Mouse (Mus musculus): Measurements from ENCODE around the gene Slco2a1. TPM values are rescaled to one million over a fixed set of nuclear protein-coding genes. Genes with fewer than 3 reads are reported as not detected.

The Slco2a1 gene
- polyA plus RNA-seq, 1 experiment from 2014 or later, result 11.3 TPM

GRCm38 (mm10) chr9:103117495-103117894 lies 129.0 kb downstream of the Slco2a1 start:
- H3K4me2 ChIP-seq (replicated peaks), result no peak overlapping the region
- no peak for ATAC-seq
- H3K9ac ChIP-seq, result no peak overlapping the region
- H3K4me3 ChIP-seq (replicated peaks), result no peak overlapping the region
- no peaks in the 10 kb centered on the region for H3K36me3 ChIP-seq
- peaks cover 6% of the 10 kb centered on the region for H3K4me1 ChIP-seq (replicated peaks)
- WGBS, result 75% methylated on average over 5 of the region's 5 CpGs
- peaks cover 19% of the 10 kb centered on the region for H3K27me3 ChIP-seq (replicated peaks)
- H3K9me3 ChIP-seq, result no peaks in the 10 kb centered on the region
- no peak overlapping the region for H3K27ac ChIP-seq

- no peak overlapping the region for H3K27ac ChIP-seq
- H3K9me3 ChIP-seq, result no peaks in the 10 kb centered on the region
- no peak overlapping the region for H3K4me3 ChIP-seq (replicated peaks)
- no peaks in the 10 kb centered on the region for H3K36me3 ChIP-seq
- no peak for ATAC-seq
- H3K4me2 ChIP-seq (replicated peaks), result no peak overlapping the region
- 93% methylated on average over 8 of the region's 8 CpGs for WGBS
- peaks cover 1% of the 10 kb centered on the region; the same call in 1 of the 2 replicates for H3K4me1 ChIP-seq (replicated peaks)
- peaks cover 15% of the 10 kb centered on the region for H3K27me3 ChIP-seq (replicated peaks)
- no peak overlapping the region for H3K9ac ChIP-seq
Measured at GRCm38 (mm10) chr9:103117951-103118350, 129.4 kb downstream of the Slco2a1 start.

- H3K27me3 ChIP-seq (replicated peaks), result peaks cover 7% of the 10 kb centered on the region; the same call in 1 of the 2 replicates
- H3K9ac ChIP-seq, result no peak overlapping the region
- no peaks in the 10 kb centered on the region for H3K4me1 ChIP-seq (replicated peaks)
- H3K4me2 ChIP-seq (replicated peaks), result no peak overlapping the region
- H3K27ac ChIP-seq, result no peak overlapping the region
- no peaks in the 10 kb centered on the region for H3K9me3 ChIP-seq
- no peak overlapping the region for H3K4me3 ChIP-seq (replicated peaks)
- WGBS, result 79% methylated on average over 5 of the region's 5 CpGs
- ATAC-seq, result no peak
- no peaks in the 10 kb centered on the region for H3K36me3 ChIP-seq
Measured at GRCm38 (mm10) chr9:103118651-103119275, 130.3 kb downstream of the Slco2a1 start.

GRCm38 (mm10) chr9:103119781-103120180 lies 131.3 kb downstream of the Slco2a1 start:
- Histone ChIP-seq H3K9me3 (no peaks in the 10 kb centered on the region), H3K4me1 (replicated peaks) (no peaks in the 10 kb centered on the region), H3K27ac (no peak overlapping the region), H3K9ac (no peak overlapping the region), H3K4me3 (replicated peaks) (no peak overlapping the region), H3K36me3 (no peaks in the 10 kb centered on the region), H3K27me3 (replicated peaks) (no peaks in the 10 kb centered on the region), H3K4me2 (replicated peaks) (no peak overlapping the region)
- no peak for ATAC-seq
- 85% methylated on average over 9 of the region's 9 CpGs for WGBS

GRCm38 (mm10) chr9:103120231-103120630 lies 131.7 kb downstream of the Slco2a1 start:
- Histone ChIP-seq H3K9ac (no peak overlapping the region), H3K27me3 (replicated peaks) (no peaks in the 10 kb centered on the region), H3K4me1 (replicated peaks) (no peaks in the 10 kb centered on the region), H3K4me3 (replicated peaks) (no peak overlapping the region), H3K4me2 (replicated peaks) (no peak overlapping the region), H3K27ac (no peak overlapping the region), H3K9me3 (no peaks in the 10 kb centered on the region), H3K36me3 (no peaks in the 10 kb centered on the region)
- WGBS, result 44% methylated on average over 2 of the region's 2 CpGs
- no peak for ATAC-seq

GRCm38 (mm10) chr9:103121546-103121945 lies 133.0 kb downstream of the Slco2a1 start:
- Histone ChIP-seq H3K27ac (no peak overlapping the region), H3K4me2 (replicated peaks) (no peak overlapping the region), H3K27me3 (replicated peaks) (no peaks in the 10 kb centered on the region), H3K4me1 (replicated peaks) (no peaks in the 10 kb centered on the region), H3K4me3 (replicated peaks) (no peak overlapping the region), H3K9me3 (no peaks in the 10 kb centered on the region), H3K36me3 (no peaks in the 10 kb centered on the region), H3K9ac (no peak overlapping the region)
- no peak for ATAC-seq
- WGBS, result 77% methylated on average over 7 of the region's 7 CpGs

GRCm38 (mm10) chr9:103124746-103125145 lies 136.2 kb downstream of the Slco2a1 start:
- Histone ChIP-seq H3K9ac (no peak overlapping the region), H3K27ac (no peak overlapping the region), H3K27me3 (replicated peaks) (no peaks in the 10 kb centered on the region), H3K9me3 (no peaks in the 10 kb centered on the region), H3K4me1 (replicated peaks) (no peaks in the 10 kb centered on the region), H3K36me3 (no peaks in the 10 kb centered on the region), H3K4me3 (replicated peaks) (no peak overlapping the region), H3K4me2 (replicated peaks) (no peak overlapping the region)
- ATAC-seq, result no peak
- WGBS, result 91% methylated on average over 4 of the region's 4 CpGs

GRCm38 (mm10) chr9:103133493-103134124 lies 145.1 kb downstream of the Slco2a1 start:
- Histone ChIP-seq H3K9me3 (no peaks in the 10 kb centered on the region), H3K36me3 (no peaks in the 10 kb centered on the region), H3K27ac (no peak overlapping the region), H3K4me1 (replicated peaks) (0 out of 2 replicates have a peak, but pooled peaks cover 3% of the 10 kb centered on the region), H3K4me2 (replicated peaks) (no peak overlapping the region), H3K27me3 (replicated peaks) (no peaks in the 10 kb centered on the region), H3K9ac (no peak overlapping the region), H3K4me3 (replicated peaks) (no peak overlapping the region)
- 57% methylated on average over 6 of the region's 6 CpGs for WGBS
- no peak for ATAC-seq

GRCm38 (mm10) chr9:103134450-103135030 lies 146.0 kb downstream of the Slco2a1 start:
- 36% methylated on average over 9 of the region's 9 CpGs for WGBS
- no peak overlapping the region for H3K4me2 ChIP-seq (replicated peaks)
- H3K9ac ChIP-seq, result no peak overlapping the region

GRCm38 (mm10) chr9:103139481-103139880 lies 151.0 kb downstream of the Slco2a1 start:
- H3K36me3 ChIP-seq, result no peaks in the 10 kb centered on the region
- H3K4me2 ChIP-seq (replicated peaks), result no peak overlapping the region
- H3K9ac ChIP-seq, result no peak overlapping the region
- H3K4me1 ChIP-seq (replicated peaks), result 0 out of 2 replicates have a peak, but pooled peaks cover 3% of the 10 kb centered on the region
- H3K4me3 ChIP-seq (replicated peaks), result no peak overlapping the region
- H3K27ac ChIP-seq, result no peak overlapping the region
- no peak for ATAC-seq
- WGBS, result 71% methylated on average over 6 of the region's 6 CpGs
- no peaks in the 10 kb centered on the region for H3K9me3 ChIP-seq
- no peaks in the 10 kb centered on the region for H3K27me3 ChIP-seq (replicated peaks)

More at GRCm38 (mm10) chr9:103134450-103135030, 146.0 kb downstream of the Slco2a1 start:
- Histone ChIP-seq H3K36me3 (no peaks in the 10 kb centered on the region), H3K4me3 (replicated peaks) (no peak overlapping the region), H3K9me3 (no peaks in the 10 kb centered on the region), H3K4me1 (replicated peaks) (0 out of 2 replicates have a peak, but pooled peaks cover 3% of the 10 kb centered on the region), H3K27me3 (replicated peaks) (no peaks in the 10 kb centered on the region), H3K27ac (no peak overlapping the region)
- ATAC-seq, result peak; percentile 91

GRCm38 (mm10) chr9:103140384-103140783 lies 151.9 kb downstream of the Slco2a1 start:
- Histone ChIP-seq H3K4me2 (replicated peaks) (no peak overlapping the region), H3K27me3 (replicated peaks) (no peaks in the 10 kb centered on the region), H3K4me3 (replicated peaks) (no peak overlapping the region), H3K36me3 (no peaks in the 10 kb centered on the region), H3K9me3 (no peaks in the 10 kb centered on the region), H3K4me1 (replicated peaks) (no peaks in the 10 kb centered on the region), H3K27ac (no peak overlapping the region), H3K9ac (no peak overlapping the region)
- no peak for ATAC-seq
- 84% methylated on average over 6 of the region's 6 CpGs for WGBS

GRCm38 (mm10) chr9:103141266-103141665 lies 152.8 kb downstream of the Slco2a1 start:
- no peaks in the 10 kb centered on the region for H3K36me3 ChIP-seq
- H3K27ac ChIP-seq, result no peak overlapping the region
- WGBS, result 77% methylated on average over 7 of the region's 7 CpGs
- no peaks in the 10 kb centered on the region for H3K4me1 ChIP-seq (replicated peaks)
- no peak for ATAC-seq
- no peaks in the 10 kb centered on the region for H3K9me3 ChIP-seq
- no peak overlapping the region for H3K4me2 ChIP-seq (replicated peaks)
- H3K27me3 ChIP-seq (replicated peaks), result no peaks in the 10 kb centered on the region
- H3K4me3 ChIP-seq (replicated peaks), result no peak overlapping the region
- no peak overlapping the region for H3K9ac ChIP-seq
